Mouse (Mus musculus): Measurements from ENCODE around the gene Gm29735. TPM values are rescaled to one million over a fixed set of nuclear protein-coding genes. Genes with fewer than 3 reads are reported as not detected.
"Not testable (repeated sequence)": the region's sequence is repeated elsewhere in the genome, so short reads cannot be mapped to it uniquely, and the experiment has no call there.

Gm29735 gene
- total RNA-seq, 2 experiments from 2014 or later = not detected

- DNase-seq = not testable (repeated sequence)
Measured at GRCm38 (mm10) chr7:142120629-142121028, 36.3 kb downstream of the Gm29735 start, which contains the start of gene Gm45618. Gene Gm45618, minus strand, starts transcription at chr7:142120729.

- DNase-seq = peak; percentile 12 to 28
Measured at GRCm38 (mm10) chr7:142119632-142120031, 37.3 kb downstream of the Gm29735 start.

Other genes with a start within 250 kb of the Gm29735 start
- 10 to 100 TPM; 60.4 to 61.2 TPM for gene Tollip, start 238.6 kb downstream of the Gm29735 start, total RNA-seq (2021)
- 1 to 10 TPM; 1.6 to 2.1 TPM for gene Brsk2, start 207.4 kb downstream of the Gm29735 start, total RNA-seq (2021)
- 10 to 100 TPM; 48.1 to 58.4 TPM for gene Mob2, start 96.0 kb downstream of the Gm29735 start, total RNA-seq (2021)
- 10 to 100 TPM in 1 of 2 experiments, 1 to 10 TPM in 1; 7.4 to 28.9 TPM for gene Dusp8, start 61.3 kb downstream of the Gm29735 start, total RNA-seq (2021)
- not detected for gene Gm45618, start 36.4 kb downstream of the Gm29735 start, total RNA-seq (2021)
- not detected for gene Gm39115, start 21.1 kb downstream of the Gm29735 start, total RNA-seq (2021)
- gene Gm45337, start 12.5 kb downstream of the Gm29735 start, total RNA-seq (2021) = not detected
- not detected for gene Gm4553, start 8.6 kb upstream of the Gm29735 start, total RNA-seq (2021)
- not detected for gene Krtap5-2, start 18.9 kb upstream of the Gm29735 start, total RNA-seq (2021)
- gene Gm10153, start 33.3 kb upstream of the Gm29735 start, total RNA-seq (2021) = not detected
- not detected for gene Krtap5-3, start 44.3 kb upstream of the Gm29735 start, total RNA-seq (2021)
- not detected for gene Gm7579, start 54.7 kb upstream of the Gm29735 start, total RNA-seq (2021)
- not detected for gene Krtap5-5, start 72.9 kb upstream of the Gm29735 start, total RNA-seq (2021)
- not detected for gene Gm40460, start 84.0 kb upstream of the Gm29735 start, total RNA-seq (2021)
- not detected for gene Gm2431, start 101.2 kb upstream of the Gm29735 start, total RNA-seq (2021)
- not detected for gene Gm4559, start 117.2 kb upstream of the Gm29735 start, total RNA-seq (2021)
- not detected for gene Krtap5-1, start 140.0 kb upstream of the Gm29735 start, total RNA-seq (2021)
- gene Krtap5-4, start 146.4 kb upstream of the Gm29735 start, total RNA-seq (2021) = not detected
- gene Ifitm10, start 216.6 kb upstream of the Gm29735 start, total RNA-seq (2021) = 1 to 10 TPM; 3.0 to 4.4 TPM
- 1 to 10 TPM; 2.6 to 3.3 TPM for gene Gm49369, start 225.6 kb upstream of the Gm29735 start, total RNA-seq (2021)
- 1,000 to 10,000 TPM in 1 of 2 experiments, 100 to 1,000 TPM in 1; 932 to 1,123 TPM for gene Ctsd, start 230.9 kb upstream of the Gm29735 start, total RNA-seq (2021)

Measured in adrenal gland, postnatal 36 days (tissue).